Mouse (Mus musculus): ENCODE measurements around the gene Rpl12.

DNA sequence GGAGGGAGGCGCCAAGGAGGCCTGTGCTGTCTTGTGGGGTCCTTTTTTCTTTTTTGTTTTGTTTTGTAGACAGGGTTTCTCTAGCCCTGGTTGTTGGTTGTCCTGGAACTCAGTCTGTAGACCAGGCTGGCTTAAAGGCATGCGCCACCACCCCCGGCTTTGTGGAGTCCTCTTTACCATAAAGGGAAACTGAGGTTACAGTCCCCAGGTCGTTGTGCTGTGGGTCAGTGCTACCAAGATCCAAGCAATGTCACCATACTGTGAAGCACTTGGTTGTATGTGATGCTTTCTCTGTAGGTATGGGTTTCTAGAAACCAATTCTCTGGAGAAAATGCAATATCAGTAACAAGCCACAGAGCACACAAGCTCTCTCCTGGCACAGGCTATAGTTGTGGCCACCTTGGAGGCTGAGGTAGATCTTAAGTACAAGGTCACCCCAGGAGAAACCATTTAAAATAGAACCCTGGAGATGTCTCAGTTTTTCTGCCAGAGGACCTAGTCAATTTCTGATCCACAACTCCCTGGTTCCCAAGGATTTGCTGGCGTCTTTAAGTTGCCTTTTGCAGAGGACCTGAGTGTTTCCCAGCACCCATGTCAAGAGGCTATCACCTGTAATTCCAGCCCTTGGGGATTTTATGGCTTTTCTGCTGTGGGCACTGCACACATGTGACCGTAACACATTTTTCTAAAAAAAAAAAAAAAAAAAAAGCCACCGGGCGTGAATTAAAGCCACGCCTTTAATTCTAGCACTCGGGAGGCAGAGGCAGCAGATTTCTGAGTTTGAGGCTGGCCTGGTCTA is 3.5 kb downstream of the Rpl12 start:
- TF ChIP-seq CTCF (IDR thresholded peaks at IDR 0.05; ENCODE audit: borderline replicate concordance, insufficient read depth, low read depth, low read length) (no peak), POLR2A (IDR thresholded peaks at IDR 0.05; ENCODE audit: borderline replicate concordance, insufficient read depth, low read length) (no peak)
